Mouse (Mus musculus) testis, adult 2 months (tissue): ENCODE data around the gene Dcaf1. TPM values are rescaled to one million over a fixed set of nuclear protein-coding genes. Genes with fewer than 3 reads are reported as not detected.

Experiments used
- H3K27ac ChIP-seq: fragments of 200-500 bp; 2 replicates; pipeline ENCODE4 v1.5.1; 2012; ENCODE audit warnings: low read depth, low read length; ENCODE audit not compliant: control insufficient read depth, insufficient read depth
- H3K27me3 ChIP-seq: fragments of 200-500 bp; 2 replicates; pipeline ENCODE4 v1.6.1; 2012; ENCODE audit warnings: mild to moderate bottlenecking, low read length, moderate library complexity; ENCODE audit not compliant: control insufficient read depth, insufficient read depth
- H3K36me3 ChIP-seq: fragments of 200-500 bp; 2 replicates; pipeline ENCODE4 v1.6.1; 2012; ENCODE audit warnings: mild to moderate bottlenecking, low read length; ENCODE audit not compliant: control insufficient read depth, insufficient read depth
- H3K4me1 ChIP-seq: fragments of 200-500 bp; 2 replicates; pipeline ENCODE4 v1.6.1; 2012; ENCODE audit warnings: low read length; ENCODE audit not compliant: control insufficient read depth, insufficient read depth
- H3K4me3 ChIP-seq: fragments of 200-500 bp; 2 replicates; pipeline ENCODE4 v1.5.1; 2012; ENCODE audit warnings: low read depth, mild to moderate bottlenecking, low read length, moderate library complexity, mixed read lengths; ENCODE audit not compliant: control insufficient read depth
- CTCF ChIP-seq: fragments of 200-500 bp; IDR thresholded peaks from 2 replicates; pipeline ENCODE4 v1.5.1; 2012; ENCODE audit warnings: low read depth, mild to moderate bottlenecking, inconsistent platforms, low read length, moderate library complexity; ENCODE audit not compliant: control insufficient read depth, insufficient read depth, insufficient replicate concordance
- POLR2A ChIP-seq: fragments of 200-500 bp; IDR thresholded peaks from 2 replicates; pipeline ENCODE4 v1.6.1; 2012; ENCODE audit warnings: low read depth, mild to moderate bottlenecking, inconsistent platforms, low read length, moderate library complexity; ENCODE audit not compliant: control insufficient read depth
- polyA plus RNA-seq: library from polyadenylated mRNA; depleted of rRNA; stranded (reverse); fragments of >200 nt; gene quantifications from 2 replicates; pipeline ENCODE4 v1.2.3, GENCODE M21; 2012

The Dcaf1 gene
- polyA plus RNA-seq, 1 experiment: 71.0 TPM

GRCm38 (mm10) chr9:106891829-106892551, 70.3 kb downstream of the Dcaf1 start, which contains the start of gene Manf:
Gene Manf, minus strand, starts transcription at chr9:106891979.
- peaks cover 2% of the 10 kb centered on the region for H3K4me1 ChIP-seq
- H3K36me3 ChIP-seq: peaks cover 3% of the 10 kb centered on the region
- no peaks in the 10 kb centered on the region for H3K27me3 ChIP-seq
- no peak for TF ChIP-seq CTCF
- TF ChIP-seq POLR2A: peak; percentile 98
- peak within 1 kb of the TSS; percentile 97 for H3K27ac ChIP-seq
- peak within 1 kb of the TSS; percentile 94 for H3K4me3 ChIP-seq

DNA sequence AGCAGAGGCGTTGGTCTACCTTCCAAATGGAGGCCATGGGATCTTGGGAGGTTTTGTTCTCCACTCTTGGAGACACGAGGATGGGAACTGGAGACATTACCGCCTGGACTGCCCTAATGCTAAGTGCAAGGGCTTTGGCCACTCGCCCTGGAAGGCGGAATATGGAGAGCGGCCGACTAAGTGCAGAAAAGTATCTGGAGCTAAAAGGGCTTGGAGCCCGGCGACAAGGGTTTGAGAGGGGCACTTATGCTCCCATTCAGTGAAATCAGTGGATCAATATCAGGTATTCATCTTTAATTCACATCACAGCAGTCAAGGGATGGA, 70.8 kb downstream of the Dcaf1 start:
- no peak for TF ChIP-seq CTCF
- TF ChIP-seq POLR2A: no peak
- peaks cover 2% of the 10 kb centered on the region for H3K4me1 ChIP-seq
- no peaks in the 10 kb centered on the region for H3K27me3 ChIP-seq

GRCm38 (mm10) chr9:106893327-106893726, 71.7 kb downstream of the Dcaf1 start:
- no peak for TF ChIP-seq POLR2A
- no peak for TF ChIP-seq CTCF
- Histone ChIP-seq H3K4me1 (peaks cover 2% of the 10 kb centered on the region), H3K27me3 (no peaks in the 10 kb centered on the region), H3K36me3 (peaks cover 3% of the 10 kb centered on the region), H3K4me3 (peak overlapping the region; percentile 85), H3K27ac (0 out of 2 replicates have a peak overlapping the region, but pooled peaks have one; percentile 33)

More for the DNA sequence above, 70.8 kb downstream of the Dcaf1 start:
- peak overlapping the region; percentile 97 for H3K27ac ChIP-seq
- H3K4me3 ChIP-seq: peak overlapping the region; percentile 94
- H3K36me3 ChIP-seq: peaks cover 3% of the 10 kb centered on the region

GRCm38 (mm10) chr9:106898901-106899300, 77.2 kb downstream of the Dcaf1 start:
- Histone ChIP-seq H3K27ac (no peak overlapping the region), H3K4me3 (no peak overlapping the region), H3K4me1 (no peaks in the 10 kb centered on the region; the same call in 1 of the 2 replicates), H3K27me3 (no peaks in the 10 kb centered on the region), H3K36me3 (peaks cover 2% of the 10 kb centered on the region; the same call in 1 of the 2 replicates)
- TF ChIP-seq POLR2A (no peak), CTCF (no peak)

GRCm38 (mm10) chr9:106901596-106901995, 79.9 kb downstream of the Dcaf1 start:
- Histone ChIP-seq H3K27me3 (no peaks in the 10 kb centered on the region), H3K4me3 (no peak overlapping the region), H3K36me3 (no peaks in the 10 kb centered on the region; the same call in 1 of the 2 replicates), H3K4me1 (no peaks in the 10 kb centered on the region; the same call in 1 of the 2 replicates), H3K27ac (no peak overlapping the region)
- TF ChIP-seq POLR2A: no peak
- no peak for TF ChIP-seq CTCF

GRCm38 (mm10) chr9:106903099-106903790, 81.6 kb downstream of the Dcaf1 start:
- H3K27ac ChIP-seq: no peak overlapping the region
- TF ChIP-seq POLR2A (no peak), CTCF (no peak)
- no peaks in the 10 kb centered on the region; the same call in 1 of the 2 replicates for H3K36me3 ChIP-seq
- H3K4me1 ChIP-seq: no peaks in the 10 kb centered on the region; the same call in 1 of the 2 replicates
- no peak overlapping the region for H3K4me3 ChIP-seq
- no peaks in the 10 kb centered on the region for H3K27me3 ChIP-seq

DNA sequence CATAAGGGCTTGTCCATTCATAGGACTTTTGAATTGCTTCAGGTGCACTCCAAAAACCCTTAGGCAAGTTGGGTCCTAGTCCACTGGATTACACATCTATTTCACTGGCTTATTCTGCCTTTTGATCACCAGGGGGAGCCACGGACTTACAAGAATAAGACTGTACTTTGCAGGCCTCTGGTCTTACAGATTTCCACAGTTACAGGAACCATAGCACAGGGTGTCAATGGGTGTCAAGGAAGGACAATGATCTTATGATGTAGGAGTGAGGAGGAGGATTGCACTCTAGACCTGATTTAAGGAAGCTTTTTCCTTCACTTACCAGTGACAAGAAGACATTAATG, 82.1 kb downstream of the Dcaf1 start:
- H3K4me3 ChIP-seq: no peak overlapping the region
- TF ChIP-seq CTCF (no peak), POLR2A (no peak)
- H3K4me1 ChIP-seq: no peaks in the 10 kb centered on the region; the same call in 1 of the 2 replicates
- no peaks in the 10 kb centered on the region; the same call in 1 of the 2 replicates for H3K36me3 ChIP-seq
- H3K27ac ChIP-seq: no peak overlapping the region
- H3K27me3 ChIP-seq: no peaks in the 10 kb centered on the region

GRCm38 (mm10) chr9:106906597-106906996, 84.9 kb downstream of the Dcaf1 start:
- H3K4me1 ChIP-seq: no peaks in the 10 kb centered on the region; the same call in 1 of the 2 replicates
- no peak overlapping the region for H3K4me3 ChIP-seq
- H3K27me3 ChIP-seq: no peaks in the 10 kb centered on the region
- no peaks in the 10 kb centered on the region; the same call in 1 of the 2 replicates for H3K36me3 ChIP-seq
- TF ChIP-seq CTCF: no peak
- no peak for TF ChIP-seq POLR2A
- no peak overlapping the region for H3K27ac ChIP-seq
